Mouse (Mus musculus) heart, postnatal 0 days (tissue): ENCODE results near the gene Ktn1. TPM values are rescaled to one million over a fixed set of nuclear protein-coding genes. Genes with fewer than 3 reads are reported as not detected.

Experiments
- ATAC-seq: fragments of 200-750 bp; cut with Nextera tagmentation; 2 replicates; pipeline ENCODE4 v1.8.0; 2017; ENCODE audit warnings: low read depth, moderate number of reproducible peaks, moderate library complexity; ENCODE audit not compliant: insufficient read depth
- DNase-seq: peaks from one replicate; pipeline ENCODE4 v3.0.0-alpha.2; 2016; ENCODE audit warnings: low spot score
- H3K27ac ChIP-seq: fragments of 300-500 bp; sonication (generic); 2 replicates; pipeline ENCODE4 v1.5.1; 2014; ENCODE audit warnings: low read depth, mild to moderate bottlenecking
- H3K27me3 ChIP-seq: fragments of 300-500 bp; sonication (generic); 2 replicates; pipeline ENCODE4 v1.6.1; 2014; ENCODE audit warnings: low read length, mixed read lengths; ENCODE audit not compliant: control insufficient read depth, insufficient read depth
- H3K36me3 ChIP-seq: fragments of 300-500 bp; sonication (generic); replicated peaks from 2 replicates; pipeline ENCODE4 v1.6.1; 2014; ENCODE audit warnings: low read length, mixed read lengths; ENCODE audit not compliant: control insufficient read depth, insufficient read depth
- H3K4me1 ChIP-seq: fragments of 300-500 bp; sonication (generic); 2 replicates; pipeline ENCODE4 v1.6.1; 2014; ENCODE audit warnings: antibody characterized with exemption; ENCODE audit not compliant: control insufficient read depth, insufficient read depth
- H3K4me2 ChIP-seq: fragments of 300-500 bp; sonication (generic); 2 replicates; pipeline ENCODE4 v1.6.1; 2014; ENCODE audit warnings: low read depth, mild to moderate bottlenecking, low read length, moderate library complexity
- H3K4me3 ChIP-seq: fragments of 300-500 bp; sonication (generic); 2 replicates; pipeline ENCODE4 v1.5.1; 2014; ENCODE audit warnings: low read depth, low read length
- H3K9ac ChIP-seq: fragments of 300-500 bp; sonication (generic); replicated peaks from 2 replicates; pipeline ENCODE4 v1.6.1; 2014; ENCODE audit warnings: low read depth, low read length, mixed read lengths
- H3K9me3 ChIP-seq: fragments of 300-500 bp; sonication (generic); replicated peaks from 2 replicates; pipeline ENCODE4 v1.6.1; 2016; ENCODE audit warnings: low read length; ENCODE audit not compliant: control insufficient read depth
- CTCF ChIP-seq: IDR thresholded peaks from 2 replicates; pipeline ENCODE4 v1.5.1; 2016; ENCODE audit warnings: antibody characterized with exemption, control low read depth, low read depth
- EP300 ChIP-seq: IDR thresholded peaks from 2 replicates; pipeline ENCODE4 v1.6.1; 2016; ENCODE audit warnings: antibody characterized with exemption, low read depth
- whole genome bisulfite sequencing: fragments of 180-500 bp; shearing (Covaris S2); extraction: QIAGEN DNeasy Blood & Tissue Kit; methylation state at CpG from one replicate; pipeline ENCODE4 v1.1.7; 2014; 5-methylcytosine and 5-hydroxymethylcytosine counted together
- polyA plus RNA-seq: library from polyadenylated mRNA; unstranded; fragments of >200 nt; fragmentation: Nextera tagmentation; extraction: Ambion mirVana; gene quantifications from 2 replicates; pipeline ENCODE4 v1.2.1, GENCODE M21; 2015
- total RNA-seq: library from RNA; depleted of rRNA; stranded (reverse); fragments of >200 nt; gene quantifications from 2 replicates; pipeline ENCODE4 v1.2.3, GENCODE M21; 2014; ENCODE audit warnings: low replicate concordance

Ktn1 gene
- total and polyA plus RNA-seq, 2 experiments from 2014 or later: 31.7 to 104 TPM

- Histone ChIP-seq H3K4me1 (no peaks in the 10 kb centered on the region), H3K9me3 (no peaks in the 10 kb centered on the region), H3K4me2 (no peak overlapping the region), H3K36me3 (no peaks in the 10 kb centered on the region), H3K27ac (no peak overlapping the region), H3K27me3 (no peaks in the 10 kb centered on the region), H3K9ac (no peak overlapping the region), H3K4me3 (no peak overlapping the region)
- TF ChIP-seq EP300: no peak
- no peak for TF ChIP-seq CTCF
- 70% methylated on average over 6 of the region's 6 CpGs for WGBS
- DNase-seq: no peak
- no peak for ATAC-seq
Measured at GRCm38 (mm10) chr14:47765192-47765591, 116.9 kb downstream of the Ktn1 start.

- Histone ChIP-seq H3K27me3 (no peaks in the 10 kb centered on the region), H3K4me1 (no peaks in the 10 kb centered on the region), H3K4me2 (no peak overlapping the region), H3K9me3 (no peaks in the 10 kb centered on the region), H3K9ac (no peak overlapping the region), H3K36me3 (no peaks in the 10 kb centered on the region), H3K27ac (no peak overlapping the region), H3K4me3 (no peak overlapping the region)
- 74% methylated on average over 3 of the region's 3 CpGs for WGBS
- no peak for TF ChIP-seq EP300
- TF ChIP-seq CTCF: no peak
- no peak for DNase-seq
- ATAC-seq: no peak
Measured at GRCm38 (mm10) chr14:47765796-47766195, 117.5 kb downstream of the Ktn1 start.

- H3K36me3 ChIP-seq: no peaks in the 10 kb centered on the region
- no peaks in the 10 kb centered on the region for H3K27me3 ChIP-seq
- DNase-seq: no peak
- H3K9ac ChIP-seq: no peak overlapping the region
- 66% methylated on average over 2 of the region's 2 CpGs for WGBS
- no peak overlapping the region for H3K27ac ChIP-seq
- H3K9me3 ChIP-seq: no peaks in the 10 kb centered on the region
- H3K4me2 ChIP-seq: no peak overlapping the region
- H3K4me3 ChIP-seq: no peak overlapping the region
- TF ChIP-seq EP300: no peak
- H3K4me1 ChIP-seq: no peaks in the 10 kb centered on the region
- ATAC-seq: no peak
Measured at GRCm38 (mm10) chr14:47766373-47766772, 118.1 kb downstream of the Ktn1 start.

- no peak overlapping the region for H3K4me2 ChIP-seq
- H3K4me3 ChIP-seq: no peak overlapping the region
- 81% methylated on average over 4 of the region's 4 CpGs for WGBS
- no peak overlapping the region for H3K9ac ChIP-seq
- no peak for TF ChIP-seq EP300
- no peak for TF ChIP-seq CTCF
- no peaks in the 10 kb centered on the region for H3K27me3 ChIP-seq
- no peaks in the 10 kb centered on the region for H3K36me3 ChIP-seq
- DNase-seq: no peak
- no peaks in the 10 kb centered on the region for H3K9me3 ChIP-seq
- ATAC-seq: no peak
- no peak overlapping the region for H3K27ac ChIP-seq
- H3K4me1 ChIP-seq: no peaks in the 10 kb centered on the region
Measured at GRCm38 (mm10) chr14:47771496-47771895, 123.2 kb downstream of the Ktn1 start.

- no peak overlapping the region for H3K4me2 ChIP-seq
- TF ChIP-seq EP300: no peak
- no peak for TF ChIP-seq CTCF
- WGBS: 96% methylated on average over 3 of the region's 3 CpGs
Measured at GRCm38 (mm10) chr14:47775543-47775942, 127.3 kb downstream of the Ktn1 start.

GRCm38 (mm10) chr14:47776260-47777035 is 128.2 kb downstream of the Ktn1 start:
- Histone ChIP-seq H3K27me3 (no peaks in the 10 kb centered on the region), H3K36me3 (no peaks in the 10 kb centered on the region), H3K4me2 (no peak overlapping the region), H3K9ac (no peak overlapping the region), H3K4me3 (no peak overlapping the region), H3K27ac (no peak overlapping the region), H3K9me3 (no peaks in the 10 kb centered on the region), H3K4me1 (no peaks in the 10 kb centered on the region)
- 56% methylated on average over 6 of the region's 6 CpGs for WGBS
- TF ChIP-seq EP300 (no peak), CTCF (no peak)
- DNase-seq: no peak
- no peak for ATAC-seq

More at GRCm38 (mm10) chr14:47775543-47775942, 127.3 kb downstream of the Ktn1 start:
- H3K36me3 ChIP-seq: no peaks in the 10 kb centered on the region
- no peaks in the 10 kb centered on the region for H3K9me3 ChIP-seq
- no peak for DNase-seq
- ATAC-seq: no peak
- H3K9ac ChIP-seq: no peak overlapping the region
- H3K4me3 ChIP-seq: no peak overlapping the region
- H3K27ac ChIP-seq: no peak overlapping the region
- no peaks in the 10 kb centered on the region for H3K27me3 ChIP-seq
- H3K4me1 ChIP-seq: no peaks in the 10 kb centered on the region
